Mouse (Mus musculus) B cell, adult 67 days (primary cell): ENCODE measurements around the gene Nupl1. TPM values are rescaled to one million over a fixed set of nuclear protein-coding genes. Genes with fewer than 3 reads are reported as not detected.

Experiments used
- total RNA-seq, 2 experiments: library from RNA; stranded (reverse); gene quantifications; 4 replicates each; pipeline ENCODE4 v1.2.4; 2023

The Nupl1 gene
- not detected for total RNA-seq

GRCm38 (mm10) chr14:60251281-60252003, at the start of gene Nupl1, which contains the start of gene Gm49336:
Nupl1 (minus strand) TSS chr14:60251431.
Gm49336 (minus strand) TSS chr14:60251507.

GRCm38 (mm10) chr14:60264990-60265876, 14.0 kb upstream of the Nupl1 start, which contains the start of gene Mtmr6:
Mtmr6 (plus strand) TSS chr14:60265228.

GRCm38 (mm10) chr14:60196884-60197283, 54.3 kb downstream of the Nupl1 start, which contains the start of gene Atp8a2:
Atp8a2 (minus strand) TSS chr14:60197179.

Other genes starting within 250 kb of the Nupl1 start
- not detected for gene Atp8a2, start 54.3 kb downstream of the Nupl1 start, total RNA-seq
- gene Gm49336, start 76 bp upstream of the Nupl1 start, total RNA-seq = 10 to 100 TPM; 69.3 to 72.1 TPM
- gene Mtmr6, start 13.8 kb upstream of the Nupl1 start, total RNA-seq = 10 to 100 TPM; 34.4 to 46.3 TPM
- not detected for gene Amer2, start 121.8 kb upstream of the Nupl1 start, total RNA-seq